Mouse (Mus musculus) CD4-positive, CD25-positive, alpha-beta regulatory T cell, adult 4 months (primary cell): ENCODE data around the gene Stk33. TPM values are rescaled to one million over a fixed set of nuclear protein-coding genes. Genes with fewer than 3 reads are reported as not detected.
"Not testable (repeated sequence)": the region's sequence is repeated elsewhere in the genome, so short reads cannot be mapped to it uniquely, and the experiment has no call there.

ENCODE experiments used
- ATAC-seq: one replicate; pipeline ENCODE4 v1.8.0; 2017
- polyA plus RNA-seq, 2 experiments: library from polyadenylated mRNA; unstranded; fragments of 100-300 nt; shearing (Covaris generic); gene quantifications; one replicate each; pipeline ENCODE4 v1.2.1; 2017

The Stk33 gene
- not detected for polyA plus RNA-seq

- ATAC-seq, result no peak
Measured at GRCm38 (mm10) chr7:109438781-109439591, at the start of gene Stk33. Gene Stk33 (minus strand): TSS chr7:109439081.

- ATAC-seq, result no peak
Measured at GRCm38 (mm10) chr7:109484221-109484620, 45.3 kb upstream of the Stk33 start.

- ATAC-seq, result no peak
Measured at GRCm38 (mm10) chr7:109480765-109481197, 41.9 kb upstream of the Stk33 start.

GRCm38 (mm10) chr7:109477926-109478325 is 39.0 kb upstream of the Stk33 start:
- no peak for ATAC-seq

- no peak for ATAC-seq
Measured at GRCm38 (mm10) chr7:109470700-109471099, 31.8 kb upstream of the Stk33 start.

- no peak for ATAC-seq
Measured at GRCm38 (mm10) chr7:109468262-109468701, 29.4 kb upstream of the Stk33 start.

GRCm38 (mm10) chr7:109467591-109467990 is 28.7 kb upstream of the Stk33 start:
- no peak for ATAC-seq

- no peak for ATAC-seq
Measured at GRCm38 (mm10) chr7:109460698-109461097, 21.8 kb upstream of the Stk33 start.

- no peak for ATAC-seq
Measured at GRCm38 (mm10) chr7:109456563-109456962, 17.7 kb upstream of the Stk33 start.

GRCm38 (mm10) chr7:109455748-109456147 is 16.9 kb upstream of the Stk33 start:
- ATAC-seq, result no peak

- ATAC-seq, result no peak
Measured at GRCm38 (mm10) chr7:109454856-109455255, 16.0 kb upstream of the Stk33 start.

- ATAC-seq, result no peak
Measured at GRCm38 (mm10) chr7:109448060-109448459, 9.2 kb upstream of the Stk33 start.

- ATAC-seq, result no peak
Measured at GRCm38 (mm10) chr7:109445012-109445411, 6.1 kb upstream of the Stk33 start.

GRCm38 (mm10) chr7:109442739-109443138 is 3.9 kb upstream of the Stk33 start:
- no peak for ATAC-seq

- no peak for ATAC-seq
Measured at GRCm38 (mm10) chr7:109440697-109441269, 1.9 kb upstream of the Stk33 start.

- no peak for ATAC-seq
Measured at GRCm38 (mm10) chr7:109424422-109425159, 14.3 kb downstream of the Stk33 start.

GRCm38 (mm10) chr7:109422803-109423202 is 16.1 kb downstream of the Stk33 start:
- ATAC-seq, result no peak

GRCm38 (mm10) chr7:109405491-109405890 is 33.4 kb downstream of the Stk33 start:
- no peak for ATAC-seq

GRCm38 (mm10) chr7:109399299-109399698 is 39.6 kb downstream of the Stk33 start:
- no peak for ATAC-seq

- no peak for ATAC-seq
Measured at GRCm38 (mm10) chr7:109381131-109381530, 57.8 kb downstream of the Stk33 start.

GRCm38 (mm10) chr7:109373556-109373955 is 65.3 kb downstream of the Stk33 start:
- not testable (repeated sequence) for ATAC-seq

GRCm38 (mm10) chr7:109358435-109359187 is 80.3 kb downstream of the Stk33 start:
- ATAC-seq, result no peak

- ATAC-seq, result no peak
Measured at GRCm38 (mm10) chr7:109357877-109358276, 81.0 kb downstream of the Stk33 start.
